Mouse (Mus musculus) liver, embryonic 11.5 days (tissue): Measurements from ENCODE around the gene Nxpe3. TPM values are rescaled to one million over a fixed set of nuclear protein-coding genes. Genes with fewer than 3 reads are reported as not detected.

ENCODE experiments used
- ATAC-seq: fragments of 200-750 bp; cut with Nextera tagmentation; replicated peaks from 2 replicates; pipeline ENCODE4 v1.8.0; 2017; ENCODE audit warnings: moderate number of reproducible peaks, mild to moderate bottlenecking, moderate TSS enrichment, moderate library complexity; ENCODE audit not compliant: low FRiP score
- DNase-seq: peaks from one replicate; pipeline ENCODE4 v3.0.0-alpha.2; 2017; ENCODE audit warnings: low spot score
- H3K27ac ChIP-seq: fragments of 300-500 bp; sonication (generic); 2 replicates; pipeline ENCODE4 v1.5.1; 2014; ENCODE audit warnings: mild to moderate bottlenecking, low read depth, low read length, control low read depth
- H3K27me3 ChIP-seq: fragments of 300-500 bp; sonication (generic); replicated peaks from 2 replicates; pipeline ENCODE4 v1.6.1; 2014; ENCODE audit warnings: low read length, mixed read lengths; ENCODE audit not compliant: control insufficient read depth, insufficient read depth
- H3K36me3 ChIP-seq: fragments of 300-500 bp; sonication (generic); 2 replicates; pipeline ENCODE4 v1.6.1; 2014; ENCODE audit warnings: mild to moderate bottlenecking, low read length, moderate library complexity, mixed read lengths; ENCODE audit not compliant: control insufficient read depth, insufficient read depth
- H3K4me1 ChIP-seq: fragments of 300-500 bp; sonication (generic); replicated peaks from 2 replicates; pipeline ENCODE4 v1.6.1; 2014; ENCODE audit warnings: low read length, mixed read lengths; ENCODE audit not compliant: control insufficient read depth, insufficient read depth
- H3K4me2 ChIP-seq: fragments of 300-500 bp; sonication (generic); 2 replicates; pipeline ENCODE4 v1.6.1; 2014; ENCODE audit warnings: mild to moderate bottlenecking, control low read depth, moderate library complexity
- H3K4me3 ChIP-seq: fragments of 300-500 bp; sonication (generic); 2 replicates; pipeline ENCODE4 v1.5.1; 2014; ENCODE audit warnings: low read depth, low read length, control low read depth
- H3K9ac ChIP-seq: fragments of 300-500 bp; sonication (generic); 2 replicates; pipeline ENCODE4 v1.6.1; 2014; ENCODE audit warnings: low read depth, low read length, control low read depth
- H3K9me3 ChIP-seq: fragments of 300-500 bp; sonication (generic); 2 replicates; pipeline ENCODE4 v1.6.1; 2016; ENCODE audit warnings: low read length, inconsistent platforms, mixed read lengths; ENCODE audit not compliant: control insufficient read depth
- WGBS: fragments of 180-500 bp; shearing (Covaris S2); extraction: QIAGEN DNeasy Blood & Tissue Kit; methylation state at CpG from one replicate; pipeline ENCODE4 v1.1.7; 2014; 5-methylcytosine and 5-hydroxymethylcytosine counted together
- polyA plus RNA-seq: library from polyadenylated mRNA; unstranded; fragments of >200 nt; fragmentation: Nextera tagmentation; extraction: Ambion mirVana; gene quantifications from 2 replicates; pipeline ENCODE4 v1.2.1, GENCODE M21; 2014

Gene Nxpe3
- polyA plus RNA-seq, 1 experiment from 2014 or later = 0.93 TPM

DNA sequence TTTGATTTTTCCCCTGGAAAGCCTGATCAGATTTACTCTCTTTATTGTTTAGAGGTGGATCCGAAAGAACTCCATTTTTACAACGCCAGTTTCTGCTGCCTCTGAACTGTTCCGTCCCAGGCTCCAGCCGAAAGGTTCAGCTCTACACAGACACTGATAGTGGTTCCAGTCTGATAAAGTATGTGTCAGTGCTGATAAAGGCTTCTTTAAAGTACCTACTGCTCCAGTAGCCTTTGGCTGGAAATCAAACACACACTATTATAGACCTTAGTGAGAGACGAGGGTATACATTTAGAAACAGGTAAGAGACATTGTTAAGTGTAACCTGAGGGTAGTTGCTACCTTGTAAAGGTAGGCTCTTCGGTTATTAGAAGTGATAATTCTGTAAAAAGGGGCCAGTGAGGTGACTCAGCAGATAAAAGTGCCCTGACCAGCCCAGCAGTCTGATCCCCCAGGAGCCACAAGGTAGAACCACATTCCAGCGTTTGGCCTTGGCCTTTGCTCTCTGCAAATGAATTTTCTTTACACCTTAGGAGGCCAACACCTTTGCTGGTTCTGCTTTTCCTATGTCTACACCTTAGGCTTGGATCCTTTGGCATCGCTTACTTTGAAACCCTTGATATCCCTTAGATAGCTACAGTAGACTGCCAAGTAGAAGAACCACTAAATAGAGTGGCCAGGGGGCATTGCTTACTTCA, 1.5 kb downstream of the Nxpe3 start:
- no peak; the same call in 1 of the 2 replicates for ATAC-seq
- WGBS = 36% methylated on average over 8 of the region's 8 CpGs
- Histone ChIP-seq H3K9ac (no peak overlapping the region), H3K27ac (no peak overlapping the region), H3K36me3 (no peaks in the 10 kb centered on the region; the same call in 1 of the 2 replicates), H3K4me2 (peak overlapping the region; percentile 89), H3K4me1 (peaks cover 30% of the 10 kb centered on the region), H3K9me3 (no peaks in the 10 kb centered on the region), H3K4me3 (peak overlapping the region; percentile 78), H3K27me3 (no peaks in the 10 kb centered on the region)
- DNase-seq = no peak

DNA sequence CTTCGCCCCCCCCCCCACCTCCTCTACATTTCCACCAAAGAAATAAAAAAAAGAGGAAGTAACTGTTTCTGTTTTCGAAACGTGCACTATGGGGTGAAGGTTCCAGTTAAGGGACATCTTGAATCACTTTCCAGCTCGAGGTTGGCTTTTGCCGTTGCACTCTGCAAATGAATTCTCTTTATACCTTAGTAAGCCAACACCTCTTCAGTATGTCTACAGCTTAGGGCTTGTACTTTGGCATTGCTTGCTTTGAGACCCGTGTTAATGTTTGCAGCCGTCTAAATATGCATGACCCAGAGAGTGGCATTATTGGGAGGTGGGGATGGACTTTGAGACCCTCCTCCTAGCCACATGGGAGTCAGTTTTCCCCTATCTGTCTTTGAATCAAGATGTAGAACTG, 2.6 kb downstream of the Nxpe3 start:
- Histone ChIP-seq H3K9me3 (no peaks in the 10 kb centered on the region), H3K36me3 (no peaks in the 10 kb centered on the region; the same call in 1 of the 2 replicates), H3K4me1 (peaks cover 30% of the 10 kb centered on the region), H3K27ac (0 out of 2 replicates have a peak overlapping the region, but pooled peaks have one; percentile 35), H3K27me3 (no peaks in the 10 kb centered on the region), H3K9ac (no peak overlapping the region), H3K4me2 (peak overlapping the region; percentile 43), H3K4me3 (no peak overlapping the region)
- DNase-seq (no peak), ATAC-seq (no peak)
- 42% methylated on average over 6 of the region's 7 CpGs for WGBS

DNA sequence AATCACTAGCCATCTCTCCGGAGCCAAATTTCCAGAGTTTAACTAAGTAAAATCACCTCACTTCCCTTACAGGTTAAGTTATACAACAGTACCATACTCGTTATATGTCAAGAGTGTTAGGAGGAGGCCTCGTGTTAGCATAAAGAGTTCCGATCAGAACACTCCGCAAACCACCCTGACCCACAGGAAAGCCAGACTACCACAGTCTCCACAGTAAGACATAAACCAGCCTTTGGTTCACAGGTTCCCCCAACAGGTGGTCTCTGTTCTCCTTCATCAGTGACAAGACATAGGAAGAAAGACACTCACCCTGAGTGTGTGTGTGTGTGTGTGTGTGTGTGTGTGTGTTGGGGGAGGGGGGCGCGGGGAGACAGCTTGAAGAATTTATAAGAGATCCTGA, 3.7 kb downstream of the Nxpe3 start:
- ATAC-seq (no peak), DNase-seq (no peak)
- H3K4me2 ChIP-seq = no peak overlapping the region
- no peaks in the 10 kb centered on the region; the same call in 1 of the 2 replicates for H3K36me3 ChIP-seq
- H3K9me3 ChIP-seq = no peaks in the 10 kb centered on the region
- no peaks in the 10 kb centered on the region for H3K27me3 ChIP-seq
- H3K4me1 ChIP-seq = peaks cover 29% of the 10 kb centered on the region
- H3K9ac ChIP-seq = no peak overlapping the region
- WGBS = 87% methylated on average over 7 of the region's 7 CpGs
- no peak overlapping the region for H3K4me3 ChIP-seq
- H3K27ac ChIP-seq = no peak overlapping the region

DNA sequence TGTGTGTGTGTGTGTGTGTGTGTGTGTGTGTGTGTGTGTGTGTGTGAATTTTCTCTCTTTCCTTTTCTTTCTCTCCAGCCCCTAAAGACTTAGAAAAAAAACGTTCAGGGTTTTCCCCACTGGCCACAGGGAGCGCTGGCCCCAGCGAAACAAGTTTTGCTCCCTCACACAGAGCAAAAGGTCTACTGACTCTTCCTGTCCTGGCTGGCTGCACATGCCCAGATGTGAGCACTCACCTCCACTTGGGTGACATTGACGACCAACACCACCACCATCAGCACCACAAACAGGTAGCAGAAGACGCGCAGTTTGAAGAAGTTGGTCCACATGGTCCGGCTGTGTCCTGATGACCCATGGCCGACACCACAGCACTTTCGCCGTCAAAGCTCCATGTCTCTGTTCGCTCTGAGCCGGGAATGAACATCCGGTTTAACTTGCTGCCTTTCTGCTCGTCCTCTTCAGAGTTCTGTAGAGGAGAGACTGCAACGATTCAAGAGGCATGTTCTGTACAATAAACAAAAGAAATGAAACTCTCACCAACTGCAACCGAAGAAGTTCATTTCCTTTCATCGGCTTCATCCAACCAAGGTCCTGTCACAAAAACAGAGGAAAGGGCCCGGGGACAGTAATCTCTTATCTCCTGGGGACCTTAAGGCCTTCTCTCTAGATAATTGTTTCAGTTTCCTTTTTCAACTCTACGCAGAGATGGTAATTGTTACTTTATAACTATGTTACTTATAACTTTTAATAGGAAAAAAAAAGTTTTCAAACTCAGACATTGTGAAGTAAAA, 4.5 kb downstream of the Nxpe3 start:
- no peaks in the 10 kb centered on the region for H3K9me3 ChIP-seq
- no peak overlapping the region; the same call in 1 of the 2 replicates for H3K27ac ChIP-seq
- peak overlapping the region; percentile 37; the same call in 1 of the 2 replicates for H3K4me2 ChIP-seq
- no peak for DNase-seq
- peaks cover 26% of the 10 kb centered on the region for H3K4me1 ChIP-seq
- no peaks in the 10 kb centered on the region for H3K27me3 ChIP-seq
- ATAC-seq = no peak
- H3K9ac ChIP-seq = no peak overlapping the region
- no peaks in the 10 kb centered on the region; the same call in 1 of the 2 replicates for H3K36me3 ChIP-seq
- 69% methylated on average over 19 of the region's 19 CpGs for WGBS
- H3K4me3 ChIP-seq = no peak overlapping the region

DNA sequence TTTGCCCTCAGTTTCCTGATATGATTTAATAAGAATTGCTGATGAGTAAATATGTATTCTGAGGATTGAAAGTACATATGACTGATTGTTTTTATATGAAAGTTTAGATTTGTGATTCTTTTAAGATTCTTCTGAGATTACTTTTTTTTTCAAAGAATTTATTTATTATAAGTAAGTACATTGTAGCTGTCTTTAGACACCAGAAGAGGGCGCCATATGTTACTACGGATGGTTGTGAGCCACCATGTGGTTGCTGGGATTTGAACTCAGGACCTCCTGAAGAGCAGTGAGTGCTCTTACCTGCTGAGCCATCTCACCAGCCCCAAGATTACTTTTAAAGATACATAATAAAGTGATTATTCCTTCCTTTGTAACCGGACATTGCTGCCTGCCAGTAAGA, 5.6 kb downstream of the Nxpe3 start:
- ATAC-seq = no peak
- H3K27me3 ChIP-seq = no peaks in the 10 kb centered on the region
- no peak overlapping the region for H3K9ac ChIP-seq
- H3K27ac ChIP-seq = no peak overlapping the region
- no peaks in the 10 kb centered on the region for H3K9me3 ChIP-seq
- H3K4me3 ChIP-seq = no peak overlapping the region
- 85% methylated on average over 3 of the region's 3 CpGs for WGBS
- no peak for DNase-seq
- H3K4me1 ChIP-seq = peaks cover 22% of the 10 kb centered on the region
- no peak overlapping the region for H3K4me2 ChIP-seq
- no peaks in the 10 kb centered on the region; the same call in 1 of the 2 replicates for H3K36me3 ChIP-seq

DNA sequence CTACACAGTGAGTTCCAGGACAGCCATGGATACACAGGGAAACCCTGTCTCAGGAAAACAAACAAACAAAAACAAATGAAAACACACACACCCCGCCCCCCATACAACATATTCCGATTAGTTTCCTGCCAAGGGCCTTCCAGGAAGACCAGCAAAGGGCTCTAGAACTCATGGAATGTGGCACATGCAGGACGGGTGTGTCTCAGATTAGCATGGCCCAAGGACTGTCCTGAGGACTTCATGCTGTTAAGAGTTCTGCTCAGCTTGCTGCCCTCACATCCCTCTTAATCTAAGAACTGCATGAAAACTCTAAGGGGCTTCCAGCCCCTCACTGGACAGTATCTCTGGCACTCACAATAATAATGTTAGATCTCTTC, 6.5 kb downstream of the Nxpe3 start:
- Histone ChIP-seq H3K27me3 (no peaks in the 10 kb centered on the region), H3K27ac (no peak overlapping the region), H3K4me3 (no peak overlapping the region), H3K4me2 (no peak overlapping the region), H3K9ac (no peak overlapping the region), H3K4me1 (peaks cover 14% of the 10 kb centered on the region), H3K36me3 (no peaks in the 10 kb centered on the region; the same call in 1 of the 2 replicates), H3K9me3 (no peaks in the 10 kb centered on the region)
- no peak for DNase-seq
- no peak for ATAC-seq
- 66% methylated on average over 3 of the region's 3 CpGs for WGBS

DNA sequence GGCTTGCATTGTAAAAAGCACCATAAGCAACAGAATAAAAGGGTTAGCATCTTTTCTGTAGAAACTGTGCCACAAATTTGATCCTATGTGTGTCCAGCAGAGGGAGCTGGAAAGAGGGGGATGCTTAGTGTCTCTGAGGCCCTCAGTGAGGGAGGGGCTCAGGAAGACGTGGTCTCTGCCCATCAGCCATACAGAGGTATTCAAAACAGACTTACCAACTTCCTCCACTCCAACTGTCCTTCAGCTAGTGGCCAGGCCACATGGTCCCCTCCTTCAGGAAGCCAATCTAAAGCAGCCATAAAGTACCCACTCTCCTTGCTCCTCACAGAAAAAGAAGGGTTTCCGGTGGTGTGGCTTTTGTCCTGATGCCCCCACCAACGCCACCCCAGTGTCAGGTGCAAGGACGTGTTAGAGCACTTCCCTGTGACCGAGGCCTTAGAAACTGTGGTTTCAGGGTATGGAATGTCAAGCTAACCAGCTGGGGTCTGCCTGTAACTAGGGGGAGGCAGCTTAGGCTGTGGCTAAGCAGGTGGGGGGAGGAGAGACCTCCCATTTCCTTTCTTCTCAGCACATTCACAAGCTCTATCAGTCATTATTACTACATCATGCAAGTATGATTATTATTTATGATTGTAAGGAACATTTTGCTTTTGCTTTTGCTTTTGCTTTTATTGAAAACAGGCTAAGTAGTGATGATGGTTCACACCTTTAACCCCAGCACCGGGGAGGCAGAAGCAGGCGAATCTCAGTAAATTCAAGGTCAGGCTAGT, 7.1 kb downstream of the Nxpe3 start:
- Histone ChIP-seq H3K4me1 (peaks cover 9% of the 10 kb centered on the region), H3K36me3 (no peaks in the 10 kb centered on the region; the same call in 1 of the 2 replicates), H3K9ac (no peak overlapping the region), H3K4me3 (no peak overlapping the region), H3K4me2 (no peak overlapping the region), H3K9me3 (no peaks in the 10 kb centered on the region), H3K27me3 (no peaks in the 10 kb centered on the region), H3K27ac (no peak overlapping the region)
- 40% methylated on average over 7 of the region's 7 CpGs for WGBS
- no peak for DNase-seq
- ATAC-seq = peak; percentile 23; the same call in 1 of the 2 replicates

DNA sequence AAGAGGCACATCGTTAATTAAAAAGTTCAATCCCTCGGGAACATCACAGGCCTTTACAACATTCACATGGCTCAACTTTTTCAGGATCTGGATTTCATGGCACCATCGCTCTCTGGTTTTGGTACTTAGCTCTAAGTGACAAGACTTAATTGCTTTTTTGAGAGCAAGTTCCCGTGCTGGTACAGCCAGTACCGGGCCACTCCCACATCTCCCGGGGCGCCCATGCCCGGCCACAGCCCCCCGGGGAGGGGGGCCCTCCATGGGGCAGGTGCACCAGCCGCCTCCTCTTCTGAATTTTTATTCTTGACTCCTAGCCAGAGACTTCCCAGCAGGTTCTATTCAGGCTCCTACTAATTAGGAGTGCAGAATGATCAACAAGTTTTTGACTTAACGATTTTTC, 10.8 kb downstream of the Nxpe3 start:
- no peak for DNase-seq
- no peaks in the 10 kb centered on the region for H3K27me3 ChIP-seq
- H3K27ac ChIP-seq = no peak overlapping the region
- no peaks in the 10 kb centered on the region; the same call in 1 of the 2 replicates for H3K36me3 ChIP-seq
- H3K4me1 ChIP-seq = no peaks in the 10 kb centered on the region
- no peak overlapping the region for H3K4me3 ChIP-seq
- H3K4me2 ChIP-seq = no peak overlapping the region
- no peaks in the 10 kb centered on the region for H3K9me3 ChIP-seq
- WGBS = 86% methylated on average over 11 of the region's 11 CpGs
- H3K9ac ChIP-seq = no peak overlapping the region
- no peak for ATAC-seq
